Mouse (Mus musculus): ENCODE measurements around the gene Spocd1.

DNA sequence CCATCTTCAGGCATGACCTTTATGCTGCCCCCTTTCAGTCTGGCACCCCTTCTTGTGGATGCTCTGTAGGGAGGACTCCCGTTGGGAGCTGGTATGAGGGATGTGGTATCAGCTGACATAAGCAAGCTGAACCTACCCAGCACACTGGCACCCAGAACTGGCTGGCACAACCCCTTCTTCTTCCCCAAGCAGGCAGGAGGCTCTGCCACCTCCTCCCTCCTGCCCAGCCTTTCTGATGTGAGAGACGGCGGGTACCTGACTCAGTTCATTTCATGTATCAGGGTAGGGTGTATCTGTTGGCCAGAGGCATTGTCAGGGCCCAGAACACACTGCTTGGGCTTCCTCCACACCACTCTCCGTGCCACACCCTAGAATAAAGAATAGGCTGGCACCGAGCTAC, 65.7 kb downstream of the Spocd1 start:
- TF ChIP-seq POLR2A (IDR thresholded peaks at IDR 0.05; ENCODE audit: borderline replicate concordance, extremely low read depth, insufficient read depth, insufficient read length, poor library complexity, severe bottlenecking) (no peak), CTCF (IDR thresholded peaks at IDR 0.05; ENCODE audit: borderline replicate concordance, extremely low read depth, insufficient read depth, insufficient read length) (no peak)
